Mouse (Mus musculus) urinary bladder, postnatal 25 days (tissue): Measurements from ENCODE around the gene Aspscr1.

ENCODE experiments used
- DNase-seq: peaks from one replicate; pipeline ENCODE4 v3.0.0; 2022; ENCODE audit warnings: low spot score

Gene Aspscr1

GRCm38 (mm10) chr11:120740981-120741380 lies 68.2 kb downstream of the Aspscr1 start:
- no peak for DNase-seq

- peak; percentile 5 for DNase-seq
Measured at GRCm38 (mm10) chr11:120744121-120744701, 71.4 kb downstream of the Aspscr1 start.

- DNase-seq = no peak
Measured at GRCm38 (mm10) chr11:120747974-120748373, 75.2 kb downstream of the Aspscr1 start.

- no peak for DNase-seq
Measured at GRCm38 (mm10) chr11:120749430-120749829, 76.7 kb downstream of the Aspscr1 start.

- no peak for DNase-seq
Measured at GRCm38 (mm10) chr11:120751606-120752005, 78.8 kb downstream of the Aspscr1 start.
